Mouse (Mus musculus) thymus, postnatal 14 days (tissue): ENCODE measurements around the gene Pdzk1.

Source experiments
- DNase-seq: peaks from one replicate; pipeline ENCODE4 v3.0.0; 2021

Pdzk1 gene

GRCm38 (mm10) chr3:96902336-96902999 lies 73.4 kb downstream of the Pdzk1 start:
- no peak for DNase-seq

GRCm38 (mm10) chr3:96904393-96904792 lies 75.3 kb downstream of the Pdzk1 start, which contains the start of gene Gja5:
Gene Gja5, plus strand, starts transcription at chr3:96904693.
- no peak for DNase-seq

GRCm38 (mm10) chr3:96904851-96905541 lies 75.9 kb downstream of the Pdzk1 start, which contains the start of gene Gpr89:
Gene Gpr89, minus strand, starts transcription at chr3:96905346.
- peak; percentile 95 for DNase-seq

GRCm38 (mm10) chr3:96905592-96905991 lies 76.5 kb downstream of the Pdzk1 start:
- DNase-seq = no peak
